ENCODE assay signal across 8 mouse cellular contexts in the genomic region with DNA sequence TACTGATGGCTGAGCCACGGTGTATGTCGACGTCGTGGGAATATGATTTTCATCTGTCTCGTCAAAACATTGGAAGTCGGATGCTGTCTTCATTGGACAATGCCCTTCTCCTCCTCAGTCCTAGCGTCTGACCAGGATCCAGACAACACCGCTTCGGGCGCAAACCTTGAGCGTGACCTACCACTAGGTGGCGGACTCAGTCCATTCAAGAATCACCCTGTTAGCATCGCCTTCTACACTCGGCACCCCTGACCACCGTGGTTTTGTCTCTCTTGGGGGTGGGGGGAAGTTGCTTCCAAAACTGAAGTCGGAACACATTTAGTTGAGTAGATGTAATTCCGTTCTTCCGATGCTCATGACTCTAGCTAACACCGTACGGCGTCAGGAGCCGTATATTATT. TPM values are rescaled to one million over a fixed set of nuclear protein-coding genes. Genes with fewer than 3 reads are reported as not detected.
A peak's percentile ranks its signal among the peaks of the same experiment; 100 is the strongest.
DNase-seq lines count a peak whose midpoint lies in the region; ATAC-seq lines count a peak whose summit lies in the region.

No protein-coding gene starts in this region.

- ATAC-seq in inflammation-experienced regulatory T-cells, adult 6 months: peak; percentile 10
- ATAC-seq in megakaryocyte, adult 5-6 weeks (ENCODE audit: poor library complexity, severe bottlenecking): peak; percentile 36

- DNase-seq in adrenal gland, adult 18-20 months (ENCODE audit: low spot score in 2 of 2): peak; percentile 92 to 93
- peak; percentile 95 for DNase-seq in embryo, embryonic 10.5 days (ENCODE audit: low spot score)
- DNase-seq in gastrocnemius, postnatal 25 days: peak; percentile 80
- peak; percentile 70 to 86 for DNase-seq in left cerebral cortex, adult 8-10 months (ENCODE audit: low spot score in 2 of 2)
- DNase-seq in retina, postnatal 7 days (ENCODE audit: low read depth, low spot score): peak; percentile 75
- peak; percentile 83 for DNase-seq in urinary bladder, adult 18-20 months (ENCODE audit: low spot score in 2 of 2)

RNA-seq across cellular contexts. Expression of a gene that starts 4.1 kb away (rescaled TPM):
- not detected for total RNA-seq in adrenal gland, adult 18-20 months (2021)
- total RNA-seq in gastrocnemius, postnatal 25 days (2021): not detected
- polyA plus RNA-seq in inflammation-experienced regulatory T-cells, adult 6 months (2017; shearing (Covaris generic)): not detected
- not detected for total RNA-seq in left cerebral cortex, adult 8-10 months (2022)
- total RNA-seq in megakaryocyte, adult 5-6 weeks (2015): not detected in 2 replicates
- total RNA-seq in megakaryocyte, adult 5-6 weeks (2017): not detected in 2 replicates

RNA-seq across cellular contexts. Expression of a gene that starts 4.5 kb away (rescaled TPM):
- total RNA-seq in adrenal gland, adult 18-20 months (2021): 10 to 100 TPM; 43.5 to 54.8 TPM
- total RNA-seq in gastrocnemius, postnatal 25 days (2021): 10 to 100 TPM; 36.6 to 68.3 TPM
- polyA plus RNA-seq in inflammation-experienced regulatory T-cells, adult 6 months (2017; shearing (Covaris generic)): 10 to 100 TPM in 2 of 3 experiments, 1 to 10 TPM in 1; 8.4 to 28.5 (median 10.2) TPM
- total RNA-seq in left cerebral cortex, adult 8-10 months (2022): 10 to 100 TPM; 21.1 to 25.7 (median 24.3) TPM
- 31.7 and 35.0 TPM in 2 replicates for total RNA-seq in megakaryocyte, adult 5-6 weeks (2015)
- total RNA-seq in megakaryocyte, adult 5-6 weeks (2017): 22.1 and 23.4 TPM in 2 replicates

RNA-seq across cellular contexts. Expression of a gene that starts 52.0 kb away (rescaled TPM):
- total RNA-seq in adrenal gland, adult 18-20 months (2021): not detected
- not detected for total RNA-seq in gastrocnemius, postnatal 25 days (2021)
- not detected for polyA plus RNA-seq in inflammation-experienced regulatory T-cells, adult 6 months (2017; shearing (Covaris generic))
- total RNA-seq in left cerebral cortex, adult 8-10 months (2022): under 1 TPM in 2 of 4 experiments, not detected in 2; 0.18 to 0.32 TPM
- not detected in 2 replicates for total RNA-seq in megakaryocyte, adult 5-6 weeks (2015)
- not detected in 2 replicates for total RNA-seq in megakaryocyte, adult 5-6 weeks (2017)

Comparison
In these comparisons a context has a peak if more than half of its experiments do, and no peak if none do; other contexts are left out.
1. Peak in every context shown above with its lines: DNase-seq and ATAC-seq.